Mouse (Mus musculus): Measurements from ENCODE around the gene Slc22a26.
"Not testable (repeated sequence)": the region's sequence is repeated elsewhere in the genome, so short reads cannot be mapped to it uniquely, and the experiment has no call there.

The Slc22a26 gene

GRCm38 (mm10) chr19:7802571-7802970 is at the start of gene Slc22a26:
Gene Slc22a26 (minus strand): TSS chr19:7802667.
- DNase-seq (ENCODE audit: inconsistent ontology term) = no peak

GRCm38 (mm10) chr19:7829851-7830250 is 27.4 kb upstream of the Slc22a26 start:
- no peak for DNase-seq (ENCODE audit: inconsistent ontology term)

GRCm38 (mm10) chr19:7790571-7790970 is 11.9 kb downstream of the Slc22a26 start:
- no peak for DNase-seq (ENCODE audit: inconsistent ontology term)

GRCm38 (mm10) chr19:7775306-7775705 is 27.2 kb downstream of the Slc22a26 start:
- DNase-seq (ENCODE audit: inconsistent ontology term) = no peak

GRCm38 (mm10) chr19:7766124-7766523 is 36.3 kb downstream of the Slc22a26 start:
- DNase-seq (ENCODE audit: inconsistent ontology term) = no peak

- DNase-seq (ENCODE audit: inconsistent ontology term) = no peak
These were observed 36.9 kb downstream of the Slc22a26 start for GRCm38 (mm10) chr19:7765599-7765998.

- not testable (repeated sequence) for DNase-seq (ENCODE audit: inconsistent ontology term)
These were observed 49.1 kb downstream of the Slc22a26 start for GRCm38 (mm10) chr19:7753371-7753770.

Data from Muller cell, postnatal 12 days (primary cell).